Mouse (Mus musculus): Measurements from ENCODE around the gene Sdhc. TPM values are rescaled to one million over a fixed set of nuclear protein-coding genes. Genes with fewer than 3 reads are reported as not detected.
A peak's percentile ranks its signal among the peaks of the same experiment; 100 is the strongest.

Sdhc gene
- polyA plus RNA-seq (2016; fragmentation: Nextera tagmentation; extraction: Ambion mirVana): 228 and 233 TPM in 2 replicates

- under 1% methylated on average over 34 of the region's 34 CpGs for WGBS
- H3K36me3 ChIP-seq: peaks cover 6% of the 10 kb centered on the region; the same call in 1 of the 2 replicates
- ATAC-seq (ENCODE audit: low FRiP score, low read depth): peak; percentile 98
- peaks cover 13% of the 10 kb centered on the region for H3K4me1 ChIP-seq
- H3K27ac ChIP-seq: peak within 1 kb of the TSS; percentile 37; the same call in 1 of the 2 replicates
- no peaks in the 10 kb centered on the region for H3K9me3 ChIP-seq
- H3K9ac ChIP-seq: peak within 1 kb of the TSS; percentile 78
- peak within 1 kb of the TSS; percentile 85 for H3K4me3 ChIP-seq
- H3K4me2 ChIP-seq (replicated peaks): peak within 1 kb of the TSS; percentile 78
- H3K27me3 ChIP-seq (replicated peaks): no peaks in the 10 kb centered on the region
Measured at GRCm38 (mm10) chr1:171149974-171150760, at the start of gene Sdhc, which contains the start of gene Mpz. Gene Sdhc, minus strand, starts transcription at chr1:171150603. Gene Mpz, plus strand, starts transcription at chr1:171150711.

DNA sequence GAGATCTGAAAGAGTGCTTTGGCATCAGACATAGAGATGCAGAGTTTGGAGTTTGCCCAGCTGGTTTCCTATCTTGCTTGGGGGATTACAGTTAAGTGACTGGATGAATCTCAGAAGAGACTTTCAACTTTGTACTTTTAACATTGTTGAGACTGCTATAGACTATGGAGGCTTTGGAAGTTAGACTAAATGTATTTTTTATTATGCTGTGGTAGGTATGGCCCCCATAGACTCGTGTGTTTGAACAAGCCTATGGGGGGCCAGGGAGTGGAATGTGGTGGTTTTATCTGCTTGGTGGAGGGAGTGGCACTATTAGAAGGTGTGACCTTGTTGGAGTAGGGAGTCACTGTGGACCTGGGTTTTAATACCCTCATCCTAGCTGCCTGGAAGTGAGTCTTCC, 49.1 kb upstream of the Sdhc start:
- H3K27ac ChIP-seq: no peak overlapping the region
- no peak for ATAC-seq (ENCODE audit: low FRiP score, low read depth)
- peaks cover 14% of the 10 kb centered on the region for H3K4me1 ChIP-seq
- no peak overlapping the region for H3K9ac ChIP-seq
- WGBS: 47% methylated on average over 1 of the region's 1 CpGs
- H3K27me3 ChIP-seq (replicated peaks): peaks cover 26% of the 10 kb centered on the region
- H3K4me3 ChIP-seq: no peak overlapping the region
- H3K4me2 ChIP-seq (replicated peaks): no peak overlapping the region
- no peaks in the 10 kb centered on the region for H3K36me3 ChIP-seq
- no peaks in the 10 kb centered on the region for H3K9me3 ChIP-seq

DNA sequence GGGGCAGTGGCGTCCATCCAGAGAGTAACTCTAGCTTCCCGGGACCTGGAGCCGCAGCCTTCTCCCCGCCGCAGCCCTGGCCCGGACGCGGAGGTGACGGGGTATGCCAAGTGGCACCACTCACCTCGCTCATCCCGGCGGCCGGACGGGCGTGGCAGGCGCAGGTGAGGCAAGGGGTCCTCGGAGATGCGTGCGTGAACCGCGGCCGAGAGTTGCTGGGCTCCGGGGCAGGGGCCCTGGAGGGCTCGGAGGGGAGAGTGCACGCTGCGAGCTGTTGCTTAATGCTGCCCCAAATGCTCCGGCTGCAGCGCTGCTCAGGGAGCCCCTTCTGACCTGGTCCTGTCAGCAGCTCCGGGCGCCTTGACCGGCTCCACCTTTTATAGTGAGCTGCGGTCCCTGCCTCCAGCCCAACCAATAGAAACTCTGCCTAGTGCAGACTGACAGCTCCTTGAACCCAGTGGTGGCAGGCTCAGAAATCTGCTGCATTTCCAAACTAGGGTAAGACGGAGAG, 45.5 kb upstream of the Sdhc start, which contains the start of gene Pcp4l1:
Gene Pcp4l1 (minus strand): TSS at position 382 of the 511 bp plus-strand sequence.
- H3K27ac ChIP-seq: no peak within 1 kb of the TSS
- H3K4me1 ChIP-seq: peaks cover 35% of the 10 kb centered on the region
- H3K9me3 ChIP-seq: no peaks in the 10 kb centered on the region
- no peaks in the 10 kb centered on the region for H3K36me3 ChIP-seq
- H3K4me2 ChIP-seq (replicated peaks): peak within 1 kb of the TSS; percentile 93
- H3K27me3 ChIP-seq (replicated peaks): peaks cover 40% of the 10 kb centered on the region
- H3K9ac ChIP-seq: peak within 1 kb of the TSS; percentile 51
- H3K4me3 ChIP-seq: peak within 1 kb of the TSS; percentile 50
- ATAC-seq (ENCODE audit: low FRiP score, low read depth): peak; percentile 66; the same call in 1 of the 2 replicates
- under 1% methylated on average over 33 of the region's 33 CpGs for WGBS

DNA sequence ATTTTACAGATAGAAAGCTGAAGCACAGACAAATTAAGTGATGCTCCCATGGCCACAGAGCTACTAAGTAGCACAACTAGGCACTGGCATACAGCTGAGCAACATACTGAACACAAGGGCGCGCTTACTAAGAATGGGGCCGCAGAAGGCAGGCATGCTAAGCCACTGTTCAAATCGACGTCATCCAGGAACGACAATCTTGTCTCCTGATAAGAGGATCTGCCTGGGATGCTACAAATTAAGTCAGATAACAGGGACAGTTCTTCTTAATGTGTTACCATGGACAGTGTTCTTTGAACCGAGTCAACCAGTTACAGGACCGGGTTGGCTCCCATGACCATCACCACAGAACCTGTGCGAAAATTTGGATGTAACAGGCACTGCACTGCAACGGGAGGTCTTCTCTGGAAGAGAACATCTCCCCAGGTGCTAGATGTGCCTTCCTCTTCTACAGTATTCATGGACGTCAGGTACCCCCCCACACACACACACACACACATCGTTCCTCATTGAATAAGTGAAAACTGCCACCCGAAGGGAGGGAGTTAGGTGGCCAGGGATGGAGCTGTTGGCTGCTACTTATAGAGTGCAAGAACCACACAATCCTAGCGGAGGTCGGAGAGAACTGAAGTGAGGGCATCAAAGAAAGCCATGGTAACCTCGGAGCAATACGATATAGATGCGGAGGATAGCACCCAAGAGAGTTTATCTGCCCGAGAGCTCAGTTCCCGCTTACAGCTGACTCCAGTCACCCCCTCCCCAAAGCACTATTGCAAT, 44.8 kb upstream of the Sdhc start:
- peaks cover 35% of the 10 kb centered on the region for H3K4me1 ChIP-seq
- no peak for ATAC-seq (ENCODE audit: low FRiP score, low read depth)
- H3K9ac ChIP-seq: peak overlapping the region; percentile 51; the same call in 1 of the 2 replicates
- H3K27me3 ChIP-seq (replicated peaks): peaks cover 40% of the 10 kb centered on the region
- H3K9me3 ChIP-seq: no peaks in the 10 kb centered on the region
- peak overlapping the region; percentile 93 for H3K4me2 ChIP-seq (replicated peaks)
- no peak overlapping the region for H3K27ac ChIP-seq
- H3K4me3 ChIP-seq: peak overlapping the region; percentile 50
- H3K36me3 ChIP-seq: no peaks in the 10 kb centered on the region
- 5% methylated on average over 20 of the region's 20 CpGs for WGBS

- Histone ChIP-seq H3K9ac (no peak overlapping the region), H3K4me3 (no peak overlapping the region), H3K9me3 (no peaks in the 10 kb centered on the region), H3K4me2 (replicated peaks) (peak overlapping the region; percentile 54), H3K36me3 (no peaks in the 10 kb centered on the region), H3K27me3 (replicated peaks) (peaks cover 40% of the 10 kb centered on the region), H3K4me1 (peaks cover 43% of the 10 kb centered on the region), H3K27ac (no peak overlapping the region)
- WGBS: 26% methylated on average over 11 of the region's 11 CpGs
- ATAC-seq (ENCODE audit: low FRiP score, low read depth): no peak
Measured at GRCm38 (mm10) chr1:171193911-171194830, 43.8 kb upstream of the Sdhc start.

GRCm38 (mm10) chr1:171193093-171193840, 42.9 kb upstream of the Sdhc start:
- peak; percentile 39; the same call in 1 of the 2 replicates for ATAC-seq (ENCODE audit: low FRiP score, low read depth)
- Histone ChIP-seq H3K27me3 (replicated peaks) (peaks cover 40% of the 10 kb centered on the region), H3K4me3 (peak overlapping the region; percentile 11; the same call in 1 of the 2 replicates), H3K9me3 (no peaks in the 10 kb centered on the region), H3K4me2 (replicated peaks) (peak overlapping the region; percentile 54), H3K9ac (0 out of 2 replicates have a peak overlapping the region, but pooled peaks have one; percentile 5), H3K36me3 (no peaks in the 10 kb centered on the region), H3K4me1 (peaks cover 51% of the 10 kb centered on the region), H3K27ac (no peak overlapping the region; the same call in 1 of the 2 replicates)
- WGBS: 4% methylated on average over 18 of the region's 18 CpGs

GRCm38 (mm10) chr1:171192283-171192682, 41.9 kb upstream of the Sdhc start:
- 55% methylated on average over 10 of the region's 10 CpGs for WGBS
- Histone ChIP-seq H3K36me3 (no peaks in the 10 kb centered on the region), H3K4me1 (peaks cover 53% of the 10 kb centered on the region), H3K27me3 (replicated peaks) (peaks cover 40% of the 10 kb centered on the region), H3K4me3 (no peak overlapping the region), H3K9ac (no peak overlapping the region), H3K27ac (no peak overlapping the region), H3K4me2 (replicated peaks) (peak overlapping the region; percentile 54; the same call in 1 of the 2 replicates), H3K9me3 (no peaks in the 10 kb centered on the region)
- no peak for ATAC-seq (ENCODE audit: low FRiP score, low read depth)

DNA sequence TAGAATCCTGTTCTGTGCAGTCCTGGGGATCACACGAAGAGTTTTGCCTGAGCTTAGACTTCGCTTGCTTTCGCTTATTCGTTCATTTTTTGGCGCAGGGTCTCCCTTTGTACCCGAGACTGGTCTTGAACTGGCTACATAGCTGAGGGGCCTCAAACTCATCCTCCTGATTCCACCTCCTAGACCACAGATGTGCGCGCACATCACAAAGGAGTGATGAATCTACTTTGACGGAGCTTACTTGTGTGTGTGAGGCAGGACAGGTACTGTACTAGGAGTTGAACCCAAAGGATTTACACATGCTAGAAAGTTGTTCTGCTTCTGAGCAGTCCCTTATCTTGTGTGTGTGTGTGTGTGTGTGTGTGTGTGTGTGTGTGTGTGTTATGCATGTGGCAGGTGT, 40.4 kb upstream of the Sdhc start:
- Histone ChIP-seq H3K4me3 (no peak overlapping the region), H3K27ac (no peak overlapping the region), H3K36me3 (no peaks in the 10 kb centered on the region), H3K9ac (no peak overlapping the region), H3K9me3 (no peaks in the 10 kb centered on the region), H3K27me3 (replicated peaks) (peaks cover 27% of the 10 kb centered on the region), H3K4me2 (replicated peaks) (no peak overlapping the region), H3K4me1 (peaks cover 48% of the 10 kb centered on the region)
- ATAC-seq (ENCODE audit: low FRiP score, low read depth): no peak
- 97% methylated on average over 9 of the region's 9 CpGs for WGBS

GRCm38 (mm10) chr1:171189476-171190114, 39.2 kb upstream of the Sdhc start:
- no peaks in the 10 kb centered on the region for H3K36me3 ChIP-seq
- no peaks in the 10 kb centered on the region for H3K9me3 ChIP-seq
- peak; percentile 7; the same call in 1 of the 2 replicates for ATAC-seq (ENCODE audit: low FRiP score, low read depth)
- H3K27ac ChIP-seq: no peak overlapping the region
- H3K4me2 ChIP-seq (replicated peaks): peak overlapping the region; percentile 4; the same call in 1 of the 2 replicates
- no peak overlapping the region for H3K9ac ChIP-seq
- H3K4me3 ChIP-seq: no peak overlapping the region
- peaks cover 39% of the 10 kb centered on the region for H3K4me1 ChIP-seq
- WGBS: 33% methylated on average over 14 of the region's 14 CpGs
- H3K27me3 ChIP-seq (replicated peaks): peaks cover 15% of the 10 kb centered on the region

DNA sequence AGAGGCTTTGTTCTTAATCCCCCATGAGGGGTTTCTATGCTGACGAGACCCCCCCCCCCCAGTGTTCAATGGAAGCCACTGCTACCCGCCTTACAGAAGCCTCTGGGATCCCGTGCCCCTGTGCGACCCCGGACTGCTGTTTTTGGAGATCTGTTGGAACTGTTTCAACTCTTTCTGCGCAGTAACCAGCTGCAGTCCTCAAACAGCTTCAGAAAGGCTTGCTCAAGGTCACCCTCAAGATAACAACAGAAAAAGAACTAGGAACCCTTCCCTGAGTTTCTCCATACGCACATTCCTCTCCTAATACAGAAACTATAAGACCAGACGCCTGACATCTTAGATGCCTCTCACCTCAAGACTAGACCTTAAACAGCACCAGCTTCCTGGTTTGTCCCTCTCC, 38.6 kb upstream of the Sdhc start:
- Histone ChIP-seq H3K4me1 (peaks cover 35% of the 10 kb centered on the region), H3K9ac (no peak overlapping the region), H3K36me3 (no peaks in the 10 kb centered on the region), H3K4me3 (no peak overlapping the region), H3K4me2 (replicated peaks) (peak overlapping the region; percentile 4), H3K27me3 (replicated peaks) (peaks cover 10% of the 10 kb centered on the region), H3K9me3 (no peaks in the 10 kb centered on the region), H3K27ac (no peak overlapping the region)
- ATAC-seq (ENCODE audit: low FRiP score, low read depth): no peak
- WGBS: 16% methylated on average over 8 of the region's 8 CpGs
